Comparison of ENCODE assay signal across 9 mouse cellular contexts in the genomic region with DNA sequence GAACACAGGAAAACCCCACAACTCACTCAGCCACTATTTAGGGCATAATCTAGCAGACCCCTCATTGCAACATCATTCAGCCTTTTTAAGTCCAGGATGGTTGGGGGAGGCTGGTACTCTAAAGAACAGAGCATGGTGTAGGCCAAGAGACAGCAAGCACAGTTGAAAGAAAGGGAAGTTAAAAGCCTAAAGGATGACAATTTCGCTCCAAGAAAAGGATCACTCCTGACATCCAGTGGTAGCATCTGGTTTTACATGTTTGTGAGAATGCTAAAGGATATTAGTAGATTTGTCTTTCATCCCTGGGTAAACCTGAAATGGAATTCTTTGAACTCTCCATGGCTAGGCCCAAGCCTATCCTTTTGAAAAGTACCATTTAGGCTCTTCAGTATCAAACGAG. TPM values are rescaled to one million over a fixed set of nuclear protein-coding genes. Genes with fewer than 3 reads are reported as not detected.
A peak's percentile ranks its signal among the peaks of the same experiment; 100 is the strongest.
DNase-seq lines count a peak whose midpoint lies in the region; ATAC-seq lines count a peak whose summit lies in the region.
"Had no signal": no experiment of that assay in that cellular context is flagged by ENCODE, and none has a peak within 500 bp of the region (broad histone marks: within the 10 kb centered on the region; RNA-seq: fewer than 3 reads in every experiment).

No protein-coding gene starts in this region.

- 0 out of 2 replicates have a peak, but pooled peaks have one; percentile 21 for ATAC-seq in kidney, embryonic 16.5 days (ENCODE audit: low FRiP score, low TSS enrichment)
- peak; percentile 73 for ATAC-seq in megakaryocyte progenitor cell, adult 5-6 weeks (replicated peaks; ENCODE audit: poor library complexity)

- H3K4me3 ChIP-seq in kidney, embryonic 16.5 days (ENCODE audit: low read length) = no peak overlapping the region
- H3K4me3 ChIP-seq: embryonic facial prominence, embryonic 12.5 days; limb, embryonic 12.5 days had no signal

- DNase-seq in left cerebral cortex, adult 11 months (ENCODE audit: low spot score) = peak; percentile 14
- DNase-seq in left cerebral cortex, adult 8-10 months (ENCODE audit: low spot score in 2 of 2) = no peak
- DNase-seq in NIH3T3 (ENCODE audit: low read depth) = peak; percentile 69
- DNase-seq in embryo, embryonic 10 days (ENCODE audit: low spot score) = peak; percentile 64
- DNase-seq in thymus, postnatal 4 days = no peak

- no peak overlapping the region for H3K9ac ChIP-seq in kidney, embryonic 16.5 days (replicated peaks; ENCODE audit: low read length)
- H3K9ac ChIP-seq: embryonic facial prominence, embryonic 12.5 days; limb, embryonic 12.5 days had no signal

- WGBS in kidney, embryonic 16.5 days = 31% methylated on average over 2 of the region's 2 CpGs

- H3K4me2 ChIP-seq in kidney, embryonic 16.5 days (replicated peaks; ENCODE audit: low read depth, low read length) = no peak overlapping the region
- H3K4me2 ChIP-seq: embryonic facial prominence, embryonic 12.5 days; limb, embryonic 12.5 days had no signal

- no peaks in the 10 kb centered on the region for H3K36me3 ChIP-seq in kidney, embryonic 16.5 days (ENCODE audit: insufficient read depth, low read length)
- H3K36me3 ChIP-seq: embryonic facial prominence, embryonic 12.5 days; limb, embryonic 12.5 days had no signal

- H3K9me3 ChIP-seq in kidney, embryonic 16.5 days (ENCODE audit: low read length) = no peaks in the 10 kb centered on the region
- H3K9me3 ChIP-seq: embryonic facial prominence, embryonic 12.5 days; limb, embryonic 12.5 days had no signal

- no peaks in the 10 kb centered on the region for H3K27me3 ChIP-seq in kidney, embryonic 16.5 days (ENCODE audit: insufficient read depth, low read length)
- H3K27me3 ChIP-seq: embryonic facial prominence, embryonic 12.5 days; limb, embryonic 12.5 days had no signal

- H3K4me1 ChIP-seq in kidney, embryonic 16.5 days (ENCODE audit: insufficient read depth, low read length) = no peaks in the 10 kb centered on the region
- H3K4me1 ChIP-seq: embryonic facial prominence, embryonic 12.5 days; limb, embryonic 12.5 days had no signal

- no peak overlapping the region for H3K27ac ChIP-seq in kidney, embryonic 16.5 days (ENCODE audit: low read length)
- H3K27ac ChIP-seq: embryonic facial prominence, embryonic 12.5 days; limb, embryonic 12.5 days had no signal

RNA-seq across cellular contexts. Expression of gene Dnah7b, which starts 43.9 kb away (rescaled TPM):
- total RNA-seq in left cerebral cortex, adult 8-10 months (2022) = 1 to 10 TPM; 1.3 to 2.2 (median 2.0) TPM
- 1.4 and 1.8 TPM in 2 replicates for polyA plus RNA-seq in kidney, embryonic 16.5 days (2015; fragmentation: Nextera tagmentation; extraction: Ambion mirVana)
- total RNA-seq in megakaryocyte progenitor cell, adult 5-6 weeks (2015) = not detected in 2 replicates
- 0.10 TPM in 1 of 2 replicates, not detected in the other for total RNA-seq in megakaryocyte progenitor cell, adult 5-6 weeks (2017)

Comparison
In these comparisons a context has a peak if more than half of its experiments do, and no peak if none do; other contexts are left out.
1. DNase-seq: peak in left cerebral cortex, adult 11 months (single experiment), NIH3T3 (single experiment) and embryo, embryonic 10 days (single experiment); none in left cerebral cortex, adult 8-10 months (0 of 2) and thymus, postnatal 4 days (single experiment).